Mouse (Mus musculus): ENCODE measurements at regions not wholly inside any gene's neighbourhood (a gene's known extent, or its start where the extent isn't known, plus 50 kb on each side); places are given as distances from the start of the nearest gene placed in this dataset.

GRCm38 (mm10) chr1:108925563-108925962 is 1056.7 kb upstream of the Cdh7 start:
- ChIA-PET POLR2A (no interaction called here), CTCF (interaction anchor here (0.9 kb wide), 1 partner anchor 22 kb away, joined by 3 read pairs; no protein-coding TSS in a partner anchor)
- peaks cover 4% of the 10 kb centered on the region for H3K27me3 ChIP-seq
- ATAC-seq (no peak), DNase-seq (ENCODE audit: low read depth, low spot score) (no peak)
- TF ChIP-seq CTCF (IDR thresholded peaks at IDR 0.05): no peak
- in situ Hi-C loops (cut with MboI; ENCODE audit: low pct_unique_long_range_greater_than_20kb): no loop called here

GRCm38 (mm10) chr1:108934350-108934749 is 1047.9 kb upstream of the Cdh7 start:
- in situ Hi-C loops (cut with MboI; ENCODE audit: low pct_unique_long_range_greater_than_20kb): loop anchor here (5.0 kb wide), 1 partner anchor 38 kb away; no protein-coding TSS in a partner anchor
- POLR2A ChIA-PET: no interaction called here
- no peak for TF ChIP-seq CTCF (IDR thresholded peaks at IDR 0.05)

GRCm38 (mm10) chr1:108974866-108975265 is 1007.4 kb upstream of the Cdh7 start:
- in situ Hi-C loops (cut with MboI; ENCODE audit: low pct_unique_long_range_greater_than_20kb): loop anchor here (5.0 kb wide), 1 partner anchor 43 kb away; no protein-coding TSS in a partner anchor
- POLR2A ChIA-PET: no interaction called here
- TF ChIP-seq CTCF (IDR thresholded peaks at IDR 0.05): no peak
- peaks cover 3% of the 10 kb centered on the region for H3K27me3 ChIP-seq
- CTCF ChIA-PET: no interaction called here
- no peak for ATAC-seq
- no peak for DNase-seq (ENCODE audit: low read depth, low spot score)

More at GRCm38 (mm10) chr1:108934350-108934749, 1047.9 kb upstream of the Cdh7 start:
- CTCF ChIA-PET: no interaction called here
- H3K27me3 ChIP-seq: peaks cover 5% of the 10 kb centered on the region
- ATAC-seq (no peak), DNase-seq (ENCODE audit: low read depth, low spot score) (no peak)

GRCm38 (mm10) chr1:108994651-108995050 is 987.6 kb upstream of the Cdh7 start:
- no peak for TF ChIP-seq CTCF (IDR thresholded peaks at IDR 0.05)
- CTCF ChIA-PET: no interaction called here
- in situ Hi-C loops (cut with MboI; ENCODE audit: low pct_unique_long_range_greater_than_20kb): loop anchor here (5.0 kb wide), 1 partner anchor 32 kb away; no protein-coding TSS in a partner anchor
- DNase-seq (ENCODE audit: low read depth, low spot score): no peak
- POLR2A ChIA-PET: no interaction called here
- ATAC-seq: no peak
- no peaks in the 10 kb centered on the region for H3K27me3 ChIP-seq

Measured in Patski (cell line).